Mouse (Mus musculus) heart, postnatal 0 days (tissue): ENCODE measurements at regions not wholly inside any gene's neighbourhood (a gene's known extent, or its start where the extent isn't known, plus 50 kb on each side); places are given as distances from the start of the nearest gene placed in this dataset.

Source experiments
- CTCF ChIP-seq: IDR thresholded peaks from 2 replicates; pipeline ENCODE4 v1.5.1; 2016; ENCODE audit warnings: antibody characterized with exemption, control low read depth, low read depth
- EP300 ChIP-seq: IDR thresholded peaks from 2 replicates; pipeline ENCODE4 v1.6.1; 2016; ENCODE audit warnings: antibody characterized with exemption, low read depth

- TF ChIP-seq CTCF (no peak), EP300 (no peak)
These were observed 229.0 kb downstream of the Mtx2 start for GRCm38 (mm10) chr2:75054474-75055186.
